Mouse (Mus musculus): ENCODE results near the gene Plekha4. TPM values are rescaled to one million over a fixed set of nuclear protein-coding genes. Genes with fewer than 3 reads are reported as not detected.
"Not testable (repeated sequence)": the region's sequence is repeated elsewhere in the genome, so short reads cannot be mapped to it uniquely, and the experiment has no call there.

The Plekha4 gene
- polyA plus RNA-seq, 1 experiment, result not detected

GRCm38 (mm10) chr7:45526474-45527120 is 467 bp downstream of the Plekha4 start:
- WGBS, result 26% methylated on average over 7 of the region's 7 CpGs
- H3K4me1 ChIP-seq (ENCODE audit: control insufficient read depth, insufficient read depth, low read length), result peaks cover 28% of the 10 kb centered on the region

GRCm38 (mm10) chr7:45527169-45527568 is 1.0 kb downstream of the Plekha4 start:
- H3K27ac ChIP-seq (ENCODE audit: insufficient read depth, low read depth, low read length); H3K4me3 ChIP-seq (ENCODE audit: insufficient read depth, low read depth, low read length): not testable (repeated sequence)
- peaks cover 28% of the 10 kb centered on the region for H3K4me1 ChIP-seq (ENCODE audit: control insufficient read depth, insufficient read depth, low read length)
- WGBS, result 93% methylated on average over 6 of the region's 6 CpGs

More at GRCm38 (mm10) chr7:45526474-45527120, 467 bp downstream of the Plekha4 start:
- Histone ChIP-seq H3K4me3 (ENCODE audit: insufficient read depth, low read depth, low read length) (peak overlapping the region; percentile 87), H3K27ac (ENCODE audit: insufficient read depth, low read depth, low read length) (peak overlapping the region; percentile 90)
- TF ChIP-seq CTCF (IDR thresholded peaks at IDR 0.05; ENCODE audit: insufficient read depth, low read depth, low read length) (no peak), POLR2A (IDR thresholded peaks at IDR 0.05; ENCODE audit: insufficient read depth, low read depth, low read length) (no peak)

- 14% methylated on average over 6 of the region's 6 CpGs for WGBS
- TF ChIP-seq CTCF (IDR thresholded peaks at IDR 0.05; ENCODE audit: insufficient read depth, low read depth, low read length) (no peak), POLR2A (IDR thresholded peaks at IDR 0.05; ENCODE audit: insufficient read depth, low read depth, low read length) (no peak)
- Histone ChIP-seq H3K27ac (ENCODE audit: insufficient read depth, low read depth, low read length) (no peak overlapping the region), H3K4me3 (ENCODE audit: insufficient read depth, low read depth, low read length) (no peak overlapping the region), H3K4me1 (ENCODE audit: control insufficient read depth, insufficient read depth, low read length) (peaks cover 14% of the 10 kb centered on the region)
Measured at GRCm38 (mm10) chr7:45529461-45529860, 3.3 kb downstream of the Plekha4 start.

DNA sequence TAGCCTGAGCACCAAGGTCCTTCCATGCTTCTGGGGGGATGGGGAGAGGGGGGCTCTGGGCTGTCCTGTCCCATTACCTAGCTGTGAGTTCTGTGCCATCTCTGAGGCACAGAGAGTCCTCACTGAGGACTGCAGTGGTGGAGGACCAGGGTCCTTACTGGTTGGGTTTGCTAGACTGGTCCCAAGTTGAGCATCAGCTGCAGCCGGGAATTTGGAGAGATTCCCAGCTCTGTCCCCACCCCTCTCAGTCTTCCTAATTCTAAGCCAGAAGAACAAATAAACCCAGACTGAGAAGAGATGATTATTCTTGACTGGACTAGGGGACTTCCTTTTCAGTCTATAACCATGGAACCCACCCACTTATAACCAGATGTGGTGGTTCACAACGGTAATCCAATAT is 4.5 kb downstream of the Plekha4 start:
- TF ChIP-seq CTCF (IDR thresholded peaks at IDR 0.05; ENCODE audit: insufficient read depth, low read depth, low read length) (no peak), POLR2A (IDR thresholded peaks at IDR 0.05; ENCODE audit: insufficient read depth, low read depth, low read length) (no peak)
- no peak overlapping the region for H3K27ac ChIP-seq (ENCODE audit: insufficient read depth, low read depth, low read length)
- 32% methylated on average over 2 of the region's 2 CpGs for WGBS

DNA sequence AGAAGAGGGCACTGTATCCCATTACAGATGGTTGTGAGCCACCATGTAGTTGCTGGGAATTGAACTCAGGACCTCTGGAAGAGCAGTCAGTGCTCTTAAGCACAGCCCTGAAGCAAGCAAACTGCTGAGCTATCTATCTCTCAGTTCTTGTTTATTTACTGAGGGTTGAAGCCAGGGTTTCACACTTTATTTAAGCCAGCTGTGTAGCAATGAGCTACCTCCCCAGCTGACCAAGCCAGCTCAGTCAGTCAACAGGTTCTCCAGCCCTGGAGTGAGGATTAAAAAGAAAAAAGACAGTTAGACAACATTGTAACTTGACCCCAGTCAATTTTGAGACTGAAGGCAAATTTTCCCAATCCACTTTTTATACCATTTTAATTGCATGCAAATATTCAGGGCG is 9.5 kb downstream of the Plekha4 start:
- H3K4me1 ChIP-seq (ENCODE audit: control insufficient read depth, insufficient read depth, low read length), result peaks cover 8% of the 10 kb centered on the region; the same call in 1 of the 2 replicates
- H3K4me3 ChIP-seq (ENCODE audit: insufficient read depth, low read depth, low read length), result no peak overlapping the region
- TF ChIP-seq CTCF (IDR thresholded peaks at IDR 0.05; ENCODE audit: insufficient read depth, low read depth, low read length) (no peak), POLR2A (IDR thresholded peaks at IDR 0.05; ENCODE audit: insufficient read depth, low read depth, low read length) (no peak)
- H3K27ac ChIP-seq (ENCODE audit: insufficient read depth, low read depth, low read length), result no peak overlapping the region
- WGBS, result 59% methylated on average over 1 of the region's 1 CpGs

More for the DNA sequence above, 4.5 kb downstream of the Plekha4 start:
- no peak overlapping the region for H3K4me3 ChIP-seq (ENCODE audit: insufficient read depth, low read depth, low read length)
- H3K4me1 ChIP-seq (ENCODE audit: control insufficient read depth, insufficient read depth, low read length), result peaks cover 5% of the 10 kb centered on the region; the same call in 1 of the 2 replicates

GRCm38 (mm10) chr7:45537602-45538001 is 11.5 kb downstream of the Plekha4 start:
- WGBS, result 88% methylated on average over 10 of the region's 10 CpGs
- Histone ChIP-seq H3K4me1 (ENCODE audit: control insufficient read depth, insufficient read depth, low read length) (peaks cover 8% of the 10 kb centered on the region; the same call in 1 of the 2 replicates), H3K27ac (ENCODE audit: insufficient read depth, low read depth, low read length) (no peak overlapping the region), H3K4me3 (ENCODE audit: insufficient read depth, low read depth, low read length) (peak overlapping the region; percentile 69)
- TF ChIP-seq POLR2A (IDR thresholded peaks at IDR 0.05; ENCODE audit: insufficient read depth, low read depth, low read length) (no peak), CTCF (IDR thresholded peaks at IDR 0.05; ENCODE audit: insufficient read depth, low read depth, low read length) (no peak)

- H3K4me3 ChIP-seq (ENCODE audit: insufficient read depth, low read depth, low read length), result peak overlapping the region; percentile 69
- H3K27ac ChIP-seq (ENCODE audit: insufficient read depth, low read depth, low read length), result peak overlapping the region; percentile 19; the same call in 1 of the 2 replicates
- WGBS, result 4% methylated on average over 29 of the region's 29 CpGs
- peaks cover 8% of the 10 kb centered on the region; the same call in 1 of the 2 replicates for H3K4me1 ChIP-seq (ENCODE audit: control insufficient read depth, insufficient read depth, low read length)
- TF ChIP-seq POLR2A (IDR thresholded peaks at IDR 0.05; ENCODE audit: insufficient read depth, low read depth, low read length) (no peak), CTCF (IDR thresholded peaks at IDR 0.05; ENCODE audit: insufficient read depth, low read depth, low read length) (no peak)
Measured at GRCm38 (mm10) chr7:45538163-45539041, 12.3 kb downstream of the Plekha4 start.

GRCm38 (mm10) chr7:45539095-45539494 is 13.0 kb downstream of the Plekha4 start:
- TF ChIP-seq POLR2A (IDR thresholded peaks at IDR 0.05; ENCODE audit: insufficient read depth, low read depth, low read length) (no peak), CTCF (IDR thresholded peaks at IDR 0.05; ENCODE audit: insufficient read depth, low read depth, low read length) (no peak)
- WGBS, result 86% methylated on average over 3 of the region's 3 CpGs
- Histone ChIP-seq H3K27ac (ENCODE audit: insufficient read depth, low read depth, low read length) (no peak overlapping the region), H3K4me1 (ENCODE audit: control insufficient read depth, insufficient read depth, low read length) (peaks cover 8% of the 10 kb centered on the region; the same call in 1 of the 2 replicates), H3K4me3 (ENCODE audit: insufficient read depth, low read depth, low read length) (no peak overlapping the region)

GRCm38 (mm10) chr7:45540213-45540612 is 14.1 kb downstream of the Plekha4 start:
- 73% methylated on average over 2 of the region's 2 CpGs for WGBS
- H3K27ac ChIP-seq (ENCODE audit: insufficient read depth, low read depth, low read length), result no peak overlapping the region
- no peak for TF ChIP-seq POLR2A (IDR thresholded peaks at IDR 0.05; ENCODE audit: insufficient read depth, low read depth, low read length)
- TF ChIP-seq CTCF (IDR thresholded peaks at IDR 0.05; ENCODE audit: insufficient read depth, low read depth, low read length), result no peak

More at GRCm38 (mm10) chr7:45540213-45540612, 14.1 kb downstream of the Plekha4 start:
- Histone ChIP-seq H3K4me1 (ENCODE audit: control insufficient read depth, insufficient read depth, low read length) (peaks cover 8% of the 10 kb centered on the region; the same call in 1 of the 2 replicates), H3K4me3 (ENCODE audit: insufficient read depth, low read depth, low read length) (no peak overlapping the region)

Measured in olfactory bulb, adult 2 months (tissue).